Mouse (Mus musculus): Measurements from ENCODE around the gene Gpd1. TPM values are rescaled to one million over a fixed set of nuclear protein-coding genes. Genes with fewer than 3 reads are reported as not detected.
A peak's percentile ranks its signal among the peaks of the same experiment; 100 is the strongest.
"Not testable (repeated sequence)": the region's sequence is repeated elsewhere in the genome, so short reads cannot be mapped to it uniquely, and the experiment has no call there.

Gene Gpd1
- polyA plus RNA-seq, 1 experiment, result 6.9 TPM

DNA sequence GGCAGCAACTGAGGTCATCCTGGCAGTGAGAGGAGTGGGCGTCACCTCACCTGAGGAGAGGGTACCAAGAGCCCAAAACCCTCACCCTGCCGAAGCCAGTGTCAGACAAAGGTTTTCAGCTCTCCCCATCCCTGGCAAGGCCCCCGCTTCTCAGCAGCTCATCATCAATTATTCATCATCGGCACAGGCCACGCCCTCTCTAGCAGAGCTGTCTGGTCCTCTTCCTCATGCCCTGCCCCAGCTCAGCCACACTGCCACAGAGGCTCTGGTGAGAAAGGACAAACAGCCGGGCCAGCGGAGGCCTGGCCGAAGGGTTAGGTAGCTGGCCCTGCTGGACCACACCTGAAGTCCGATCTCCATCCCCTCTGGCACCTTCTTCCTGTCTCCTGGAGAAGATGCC is 25.3 kb upstream of the Gpd1 start:
- no peaks in the 10 kb centered on the region for H3K79me2 ChIP-seq (ENCODE audit: control insufficient read depth, insufficient read depth)
- TF ChIP-seq POLR2A (IDR thresholded peaks at IDR 0.05; ENCODE audit: insufficient read length, low read depth) (no peak), MAX (IDR thresholded peaks at IDR 0.05; ENCODE audit: low read depth) (no peak), MYOD1 (IDR thresholded peaks at IDR 0.05; ENCODE audit: control insufficient read depth in 1 of 3, insufficient read length in 2 of 3, low read depth in 2 of 3) (no peak), POLR2AphosphoS2 (IDR thresholded peaks at IDR 0.05; ENCODE audit: insufficient read length, low read depth) (no peak), REST (IDR thresholded peaks at IDR 0.05; ENCODE audit: insufficient read depth, insufficient read length) (no peak), E2F4 (IDR thresholded peaks at IDR 0.05; ENCODE audit: insufficient read depth) (no peak), CEBPB (IDR thresholded peaks at IDR 0.05; ENCODE audit: insufficient read depth, poor library complexity, severe bottlenecking) (no peak), MYOG (IDR thresholded peaks at IDR 0.05; ENCODE audit: control insufficient read depth in 1 of 3, insufficient read depth in 1 of 3, insufficient read length in 2 of 3, low read depth in 2 of 3) (no peak), USF1 (IDR thresholded peaks at IDR 0.05; ENCODE audit: low read depth) (no peak), SRF (IDR thresholded peaks at IDR 0.05; ENCODE audit: control insufficient read depth, insufficient read length, low read depth) (no peak), TCF3 (IDR thresholded peaks at IDR 0.05; ENCODE audit: insufficient read length, low read depth) (no peak), TCF12 (IDR thresholded peaks at IDR 0.05; ENCODE audit: insufficient read depth, poor library complexity, severe bottlenecking) (no peak)

DNA sequence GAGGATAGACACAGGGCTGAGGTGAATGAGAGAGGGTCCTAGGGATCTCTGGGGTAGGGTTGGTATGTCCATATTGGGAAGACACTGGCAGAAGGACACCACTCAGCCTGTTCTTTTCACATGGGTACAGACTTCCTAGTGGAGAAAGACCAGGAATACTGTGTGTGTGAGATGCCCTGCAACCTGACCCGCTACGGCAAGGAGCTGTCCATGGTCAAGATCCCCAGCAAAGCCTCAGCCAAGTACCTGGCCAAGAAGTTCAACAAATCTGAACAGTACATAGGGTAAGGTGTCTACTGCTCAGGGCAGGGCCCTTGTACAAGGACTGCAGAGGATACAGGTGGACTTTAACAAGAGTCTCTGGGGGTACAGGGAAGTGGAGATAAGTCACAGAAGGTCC is 20.0 kb upstream of the Gpd1 start:
- Histone ChIP-seq H3ac (ENCODE audit: control insufficient read depth, insufficient read length) (no peak overlapping the region), H3K4me2 (ENCODE audit: low read depth) (no peak overlapping the region), H3K36me3 (ENCODE audit: control insufficient read depth, insufficient read depth) (no peaks in the 10 kb centered on the region), H3K79me2 (ENCODE audit: control insufficient read depth, insufficient read depth) (peaks cover 8% of the 10 kb centered on the region), H3K27me3 (ENCODE audit: control insufficient read depth, insufficient read depth, insufficient read length) (peaks cover 52% of the 10 kb centered on the region), H3K4me3 (no peak overlapping the region)
- TF ChIP-seq TCF12 (IDR thresholded peaks at IDR 0.05; ENCODE audit: insufficient read depth, poor library complexity, severe bottlenecking), result no peak
- peak; percentile 98 for TF ChIP-seq REST (IDR thresholded peaks at IDR 0.05; ENCODE audit: insufficient read depth, insufficient read length)

More for the DNA sequence above, 25.3 kb upstream of the Gpd1 start:
- Histone ChIP-seq H3K27me3 (ENCODE audit: control insufficient read depth, insufficient read depth, insufficient read length) (peaks cover 58% of the 10 kb centered on the region), H3K4me3 (no peak overlapping the region), H3K36me3 (ENCODE audit: control insufficient read depth, insufficient read depth) (no peaks in the 10 kb centered on the region), H3ac (ENCODE audit: control insufficient read depth, insufficient read length) (no peak overlapping the region), H3K4me2 (ENCODE audit: low read depth) (no peak overlapping the region)

DNA sequence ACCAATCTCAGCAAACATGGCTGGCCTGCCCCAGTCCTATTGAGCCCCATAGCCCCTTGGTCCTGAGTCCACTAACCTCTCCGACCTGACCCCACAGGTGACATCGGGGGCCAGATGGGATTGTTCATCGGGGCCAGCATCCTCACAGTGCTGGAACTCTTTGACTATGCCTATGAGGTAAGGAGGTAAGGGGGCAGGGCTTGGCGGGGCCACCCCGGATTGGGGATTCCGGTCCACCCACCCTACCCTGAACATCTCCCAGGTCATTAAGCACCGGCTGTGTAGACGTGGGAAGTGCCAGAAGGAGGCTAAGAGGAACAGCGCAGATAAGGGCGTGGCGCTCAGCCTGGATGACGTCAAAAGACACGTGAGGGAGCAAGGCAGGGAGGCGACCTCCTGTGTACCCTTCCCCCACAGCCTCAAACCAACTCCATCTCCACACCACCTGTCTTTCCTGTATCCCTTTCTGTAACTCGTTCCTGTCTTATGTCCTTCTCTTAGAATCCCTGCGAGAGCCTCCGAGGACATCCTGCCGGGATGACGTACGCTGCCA is 18.7 kb upstream of the Gpd1 start:
- H3K27me3 ChIP-seq (ENCODE audit: control insufficient read depth, insufficient read depth, insufficient read length), result peaks cover 39% of the 10 kb centered on the region
- peaks cover 21% of the 10 kb centered on the region for H3K79me2 ChIP-seq (ENCODE audit: control insufficient read depth, insufficient read depth)
- H3K4me2 ChIP-seq (ENCODE audit: low read depth), result no peak overlapping the region
- H3ac ChIP-seq (ENCODE audit: control insufficient read depth, insufficient read length), result no peak overlapping the region
- no peak overlapping the region for H3K4me3 ChIP-seq
- H3K36me3 ChIP-seq (ENCODE audit: control insufficient read depth, insufficient read depth), result no peaks in the 10 kb centered on the region
- TF ChIP-seq MYOG (IDR thresholded peaks at IDR 0.05; ENCODE audit: control insufficient read depth in 1 of 3, insufficient read depth in 1 of 3, insufficient read length in 2 of 3, low read depth in 2 of 3) (no peak), USF1 (IDR thresholded peaks at IDR 0.05; ENCODE audit: low read depth) (peak; percentile 16)

DNA sequence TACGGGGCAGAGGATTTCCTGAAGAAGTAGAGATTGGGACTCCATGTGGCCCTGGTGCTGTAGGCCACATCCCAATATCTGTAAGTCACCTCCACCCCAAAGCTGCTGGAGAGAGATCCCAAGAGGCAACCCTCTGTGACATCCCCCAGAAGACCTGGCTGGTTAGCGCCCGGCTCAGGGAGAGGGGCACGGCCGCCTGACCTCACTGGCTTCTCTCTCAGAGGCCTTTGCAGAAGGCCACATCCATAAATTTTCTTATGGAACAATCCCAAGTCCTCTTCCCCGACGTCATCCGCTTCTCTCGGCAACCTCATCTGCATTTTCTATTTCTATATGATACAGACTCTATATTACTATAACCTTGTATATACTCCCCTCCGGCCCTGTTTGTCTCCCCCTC is 17.6 kb upstream of the Gpd1 start:
- Histone ChIP-seq H3K4me2 (ENCODE audit: low read depth) (no peak overlapping the region), H3K79me2 (ENCODE audit: control insufficient read depth, insufficient read depth) (peaks cover 22% of the 10 kb centered on the region), H3K27me3 (ENCODE audit: control insufficient read depth, insufficient read depth, insufficient read length) (peaks cover 28% of the 10 kb centered on the region), H3K36me3 (ENCODE audit: control insufficient read depth, insufficient read depth) (no peaks in the 10 kb centered on the region), H3ac (ENCODE audit: control insufficient read depth, insufficient read length) (no peak overlapping the region), H3K4me3 (no peak overlapping the region)
- TF ChIP-seq MYOG (IDR thresholded peaks at IDR 0.05; ENCODE audit: control insufficient read depth in 1 of 3, insufficient read depth in 1 of 3, insufficient read length in 2 of 3, low read depth in 2 of 3) (no peak), SRF (IDR thresholded peaks at IDR 0.05; ENCODE audit: control insufficient read depth, insufficient read length, low read depth) (no peak), MAX (IDR thresholded peaks at IDR 0.05; ENCODE audit: low read depth) (no peak), MYOD1 (IDR thresholded peaks at IDR 0.05; ENCODE audit: control insufficient read depth in 1 of 3, insufficient read length in 2 of 3, low read depth in 2 of 3) (no peak), USF1 (IDR thresholded peaks at IDR 0.05; ENCODE audit: low read depth) (no peak), CEBPB (IDR thresholded peaks at IDR 0.05; ENCODE audit: insufficient read depth, poor library complexity, severe bottlenecking) (no peak), TCF3 (IDR thresholded peaks at IDR 0.05; ENCODE audit: insufficient read length, low read depth) (no peak), TCF12 (IDR thresholded peaks at IDR 0.05; ENCODE audit: insufficient read depth, poor library complexity, severe bottlenecking) (no peak), POLR2AphosphoS2 (IDR thresholded peaks at IDR 0.05; ENCODE audit: insufficient read length, low read depth) (no peak), E2F4 (IDR thresholded peaks at IDR 0.05; ENCODE audit: insufficient read depth) (no peak), POLR2A (IDR thresholded peaks at IDR 0.05; ENCODE audit: insufficient read length, low read depth) (no peak), REST (IDR thresholded peaks at IDR 0.05; ENCODE audit: insufficient read depth, insufficient read length) (no peak)

DNA sequence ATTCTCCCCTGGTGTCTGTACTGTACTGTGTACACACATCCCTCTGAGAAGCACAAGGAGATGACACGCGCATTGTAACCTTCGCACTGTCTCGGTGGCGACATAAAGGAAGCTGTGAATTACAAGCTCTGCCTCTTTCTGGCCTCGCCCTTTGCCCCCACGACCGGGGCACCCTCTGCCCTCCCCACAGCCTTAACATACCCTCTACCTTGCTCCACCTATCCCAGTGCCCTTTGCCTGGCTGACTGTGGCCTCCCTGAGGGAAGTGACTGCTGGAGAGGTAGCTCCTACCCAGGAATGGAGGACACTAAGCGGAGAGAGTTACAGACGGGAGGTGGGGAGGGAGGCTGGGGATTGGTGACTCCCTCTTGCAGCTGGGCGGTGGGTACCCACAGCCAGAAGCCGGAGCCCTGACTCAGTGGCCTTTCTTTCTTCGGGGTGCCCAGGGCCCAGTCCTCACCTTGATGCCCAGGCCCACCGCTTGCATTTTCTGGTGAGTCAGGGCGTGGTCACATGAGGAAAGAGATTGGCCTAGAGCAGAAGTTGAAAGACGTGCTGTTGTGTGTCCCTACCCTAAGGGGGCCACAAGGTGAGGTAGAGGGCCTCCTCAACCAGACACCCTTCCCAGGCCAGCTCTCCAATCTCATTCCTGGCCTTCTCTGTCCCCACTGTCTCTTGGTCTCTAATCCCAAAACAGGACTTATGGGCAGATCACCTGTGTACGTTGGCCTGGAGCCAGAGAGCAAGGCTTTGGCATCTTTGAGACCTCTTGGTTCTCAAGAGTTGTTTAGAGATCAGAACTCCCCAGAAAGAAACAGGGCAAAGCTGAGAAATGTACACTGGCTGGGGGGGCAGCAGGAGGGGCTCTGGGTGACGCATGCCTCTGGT is 16.9 kb upstream of the Gpd1 start:
- Histone ChIP-seq H3ac (ENCODE audit: control insufficient read depth, insufficient read length) (no peak overlapping the region), H3K4me3 (no peak overlapping the region), H3K79me2 (ENCODE audit: control insufficient read depth, insufficient read depth) (peaks cover 22% of the 10 kb centered on the region), H3K36me3 (ENCODE audit: control insufficient read depth, insufficient read depth) (no peaks in the 10 kb centered on the region), H3K4me2 (ENCODE audit: low read depth) (no peak overlapping the region), H3K27me3 (ENCODE audit: control insufficient read depth, insufficient read depth, insufficient read length) (peaks cover 20% of the 10 kb centered on the region)
- no peak for TF ChIP-seq MYOG (IDR thresholded peaks at IDR 0.05; ENCODE audit: control insufficient read depth in 1 of 3, insufficient read depth in 1 of 3, insufficient read length in 2 of 3, low read depth in 2 of 3)
- TF ChIP-seq POLR2A (IDR thresholded peaks at IDR 0.05; ENCODE audit: insufficient read length, low read depth), result no peak
- no peak for TF ChIP-seq E2F4 (IDR thresholded peaks at IDR 0.05; ENCODE audit: insufficient read depth)
- TF ChIP-seq REST (IDR thresholded peaks at IDR 0.05; ENCODE audit: insufficient read depth, insufficient read length), result no peak
- no peak for TF ChIP-seq POLR2AphosphoS2 (IDR thresholded peaks at IDR 0.05; ENCODE audit: insufficient read length, low read depth)

DNA sequence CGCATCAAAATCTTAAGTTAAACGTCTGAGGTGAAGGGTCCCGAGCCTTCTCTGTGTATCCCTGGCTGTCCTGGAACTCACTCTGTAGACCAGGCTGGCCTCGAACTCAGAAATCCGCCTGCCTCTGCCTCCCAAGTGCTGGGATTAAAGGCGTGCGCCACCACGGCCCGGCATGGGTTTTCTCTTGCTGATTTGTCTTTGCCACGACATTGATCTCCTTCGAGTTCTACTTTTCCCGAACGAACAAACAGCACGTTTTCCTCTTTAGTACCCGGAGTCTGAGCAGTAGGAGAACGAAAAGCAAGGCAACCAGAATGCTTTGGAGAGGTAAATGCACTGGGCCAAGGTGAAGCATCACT is 15.7 kb upstream of the Gpd1 start:
- Histone ChIP-seq H3K4me2 (ENCODE audit: low read depth) (peak overlapping the region; percentile 73), H3K79me2 (ENCODE audit: control insufficient read depth, insufficient read depth) (peaks cover 22% of the 10 kb centered on the region), H3ac (ENCODE audit: control insufficient read depth, insufficient read length) (peak overlapping the region; percentile 30), H3K4me3 (peak overlapping the region; percentile 53)
- H3K36me3 ChIP-seq (ENCODE audit: control insufficient read depth, insufficient read depth); H3K27me3 ChIP-seq (ENCODE audit: control insufficient read depth, insufficient read depth, insufficient read length): not testable (repeated sequence)

All from myocyte (in vitro differentiated cells).